Mouse (Mus musculus): ENCODE results near the gene Mlph.

Gene Mlph

DNA sequence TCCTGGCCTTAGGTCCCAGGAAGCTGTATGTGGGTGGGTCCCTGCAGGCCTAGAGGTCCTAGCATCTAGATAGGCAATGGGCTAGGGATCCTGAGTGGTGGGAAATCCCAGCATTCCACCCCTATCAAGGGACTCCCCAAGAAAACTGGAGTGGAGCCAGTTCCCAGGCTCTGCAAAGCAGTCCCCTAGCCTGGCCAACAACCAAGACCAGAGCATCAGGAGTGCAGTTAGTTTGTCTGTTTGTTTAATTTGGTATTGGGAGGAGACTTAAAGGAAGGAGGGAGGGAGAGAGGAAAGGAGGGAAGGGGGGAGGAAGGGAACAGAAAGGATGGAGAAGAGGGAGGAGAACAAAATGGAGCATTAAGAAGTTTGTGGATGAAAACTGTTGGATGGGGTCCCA lies 5.7 kb upstream of the Mlph start:
- DNase-seq (ENCODE audit: low spot score) = no peak

DNA sequence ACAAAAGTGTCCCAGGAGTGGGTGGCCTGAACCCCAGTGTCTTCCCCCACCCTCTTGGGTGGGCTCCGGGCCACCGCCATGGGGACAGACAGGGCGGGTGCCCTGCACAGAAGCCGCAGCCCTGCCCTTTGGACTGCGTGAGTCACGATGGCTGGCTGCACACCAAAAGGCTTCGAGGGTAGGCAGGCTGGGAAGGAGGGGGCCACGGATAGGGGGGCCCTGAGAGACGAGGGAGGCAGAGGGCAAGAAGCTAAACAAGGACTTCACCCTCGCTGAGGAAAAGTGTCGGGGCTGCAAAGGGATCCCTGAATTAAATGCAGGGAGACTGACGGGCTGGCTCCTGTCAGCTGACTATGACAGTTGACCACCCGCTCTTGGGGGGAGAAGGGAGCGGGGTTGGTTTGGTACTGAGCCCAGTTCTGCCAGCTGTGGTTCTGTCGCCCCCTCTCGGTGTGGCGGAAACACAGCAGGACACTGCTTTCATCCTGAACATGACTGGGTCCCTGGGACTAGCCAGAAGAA lies 5.2 kb upstream of the Mlph start:
- no peak for DNase-seq (ENCODE audit: low spot score)

DNA sequence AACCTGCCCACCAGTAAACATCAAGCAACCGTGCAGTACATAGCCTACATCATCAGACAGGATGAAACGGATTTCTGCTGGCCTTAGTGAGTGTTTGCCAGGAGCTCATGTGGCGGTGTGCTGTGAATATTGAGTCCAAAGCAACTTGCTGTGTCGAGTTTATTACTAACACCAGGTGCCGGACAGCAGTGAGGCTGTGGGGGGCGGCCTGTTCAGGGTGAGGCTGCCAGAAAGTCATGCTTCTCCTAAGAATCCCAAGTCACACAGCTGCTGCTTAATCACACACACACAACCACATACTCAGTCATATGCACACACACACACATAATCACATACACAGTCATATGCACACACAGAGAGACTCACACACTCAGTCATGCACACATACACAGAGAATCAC lies 1.7 kb upstream of the Mlph start:
- no peak for DNase-seq (ENCODE audit: low spot score)

DNA sequence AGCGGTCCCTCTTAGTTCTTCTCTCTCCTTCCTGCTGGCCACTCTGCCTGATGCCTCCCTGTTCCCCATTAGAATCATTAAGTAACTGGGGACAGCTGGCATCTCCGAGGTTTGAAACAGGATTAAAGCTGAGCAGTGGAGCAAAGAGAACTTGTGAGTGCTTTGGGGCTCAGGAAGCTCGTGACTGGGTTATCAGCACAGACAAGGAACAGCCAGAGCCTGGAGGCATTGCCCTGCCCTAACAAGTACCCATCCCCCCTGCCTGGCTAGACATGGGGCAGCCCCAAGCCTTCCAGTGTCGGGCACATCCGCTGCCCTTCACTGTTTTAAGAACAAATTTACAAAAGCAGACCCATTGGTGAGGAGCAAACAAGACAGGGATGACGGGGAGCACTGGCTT lies 2.6 kb downstream of the Mlph start:
- DNase-seq (ENCODE audit: low spot score) = no peak

DNA sequence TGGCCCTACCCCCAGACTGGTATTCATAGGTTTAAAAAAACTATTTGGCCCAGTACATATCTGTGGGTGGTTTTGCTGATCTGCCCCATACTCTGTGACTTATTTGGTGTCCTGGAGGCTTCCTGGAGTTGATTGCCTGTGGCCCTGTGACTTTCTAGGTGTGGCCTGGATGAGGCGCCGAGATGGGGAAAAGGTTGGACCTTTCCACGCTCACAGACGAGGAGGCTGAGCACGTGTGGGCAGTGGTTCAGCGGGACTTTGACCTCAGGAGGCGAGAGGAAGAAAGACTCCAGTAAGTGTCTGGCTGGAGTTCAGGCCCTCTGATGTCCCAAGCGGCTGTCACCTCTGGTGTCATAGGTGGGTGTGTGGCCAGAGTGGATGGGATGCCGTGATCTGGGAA lies 6.8 kb downstream of the Mlph start:
- no peak for DNase-seq (ENCODE audit: low spot score)

DNA sequence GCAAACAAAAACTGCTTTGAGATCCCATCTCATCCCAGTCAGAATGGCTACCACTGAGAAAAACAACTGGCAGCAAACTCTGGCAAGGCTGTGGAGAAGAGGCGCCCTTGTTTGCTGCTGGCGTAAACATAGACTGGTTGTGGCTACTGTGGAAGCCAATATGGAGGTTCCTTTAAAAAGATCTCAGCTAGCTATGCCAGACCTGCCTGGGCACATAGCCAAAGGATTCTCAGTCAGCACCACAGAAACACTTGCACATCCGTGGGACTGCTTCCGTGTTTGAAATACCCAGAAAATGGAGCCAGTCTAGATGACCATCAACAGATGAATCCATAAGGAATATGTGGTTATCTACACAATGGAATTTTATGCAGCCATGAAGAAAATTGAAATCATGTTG lies 11.1 kb downstream of the Mlph start:
- DNase-seq (ENCODE audit: low spot score) = no peak

DNA sequence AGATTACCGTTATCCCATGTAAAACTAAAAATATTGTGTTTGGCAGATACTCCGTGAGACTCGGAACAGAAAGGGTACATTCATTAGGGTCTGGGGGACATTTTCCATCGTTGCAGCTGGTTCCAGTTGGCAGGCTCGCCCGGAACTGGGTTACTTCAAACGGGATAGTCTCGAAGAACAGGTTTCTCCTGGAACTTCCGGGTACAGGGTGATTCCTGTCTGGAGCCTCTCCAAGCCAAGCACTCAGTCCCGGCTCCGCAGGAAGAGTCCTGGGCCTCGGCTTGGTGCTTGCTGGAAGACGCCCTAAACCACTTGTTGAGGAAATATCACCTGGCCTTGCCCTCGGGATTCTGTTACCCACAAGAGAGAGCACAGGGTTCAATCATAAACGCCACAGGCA lies 12.4 kb downstream of the Mlph start:
- no peak for DNase-seq (ENCODE audit: low spot score)

DNA sequence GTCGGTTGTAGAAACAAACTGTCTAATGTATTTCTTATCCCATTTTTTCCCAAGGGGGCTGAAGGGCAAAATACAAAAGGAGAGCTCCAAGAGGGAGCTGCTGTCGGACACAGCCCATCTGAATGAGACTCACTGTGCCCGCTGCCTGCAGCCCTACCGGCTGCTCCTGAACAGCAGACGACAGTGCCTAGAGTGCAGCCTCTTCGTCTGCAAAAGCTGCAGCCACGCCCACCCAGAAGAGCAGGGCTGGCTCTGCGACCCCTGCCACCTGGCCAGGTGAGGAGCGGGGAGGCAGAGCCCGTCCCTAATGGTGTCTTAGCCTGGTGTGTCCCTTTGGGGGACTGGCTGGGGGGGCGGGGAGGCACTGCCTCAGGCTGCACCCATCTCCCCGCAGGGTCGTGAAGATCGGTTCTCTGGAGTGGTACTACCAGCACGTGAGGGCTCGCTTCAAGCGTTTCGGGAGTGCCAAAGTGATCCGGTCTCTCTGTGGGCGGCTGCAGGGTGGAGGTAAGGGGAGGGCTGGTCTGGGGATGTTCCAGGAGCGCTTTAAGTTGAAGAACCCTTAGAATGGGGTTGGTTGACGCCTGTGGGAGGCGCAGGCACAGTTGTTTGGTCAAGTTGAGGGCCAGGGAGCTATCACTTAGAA lies 13.2 kb downstream of the Mlph start:
- DNase-seq (ENCODE audit: low spot score) = no peak

DNA sequence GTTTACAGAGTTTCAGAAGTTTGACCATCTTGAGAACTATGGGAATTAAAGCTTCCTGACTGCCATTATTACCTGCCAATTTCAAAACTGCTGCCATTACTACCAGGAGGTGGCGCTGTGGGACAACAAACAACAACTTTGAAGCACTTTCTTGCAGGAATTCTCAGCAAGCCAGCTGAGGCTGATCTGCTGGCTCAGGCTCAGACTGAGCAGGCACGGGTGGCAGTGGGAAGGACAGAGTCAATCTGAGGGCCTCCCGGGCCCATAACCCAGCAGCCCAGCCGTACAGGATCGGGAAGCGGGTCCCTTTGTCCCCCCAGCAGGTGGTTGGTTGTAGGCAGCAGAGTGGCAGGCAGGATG lies 13.7 kb downstream of the Mlph start:
- DNase-seq (ENCODE audit: low spot score) = peak; percentile 75

DNA sequence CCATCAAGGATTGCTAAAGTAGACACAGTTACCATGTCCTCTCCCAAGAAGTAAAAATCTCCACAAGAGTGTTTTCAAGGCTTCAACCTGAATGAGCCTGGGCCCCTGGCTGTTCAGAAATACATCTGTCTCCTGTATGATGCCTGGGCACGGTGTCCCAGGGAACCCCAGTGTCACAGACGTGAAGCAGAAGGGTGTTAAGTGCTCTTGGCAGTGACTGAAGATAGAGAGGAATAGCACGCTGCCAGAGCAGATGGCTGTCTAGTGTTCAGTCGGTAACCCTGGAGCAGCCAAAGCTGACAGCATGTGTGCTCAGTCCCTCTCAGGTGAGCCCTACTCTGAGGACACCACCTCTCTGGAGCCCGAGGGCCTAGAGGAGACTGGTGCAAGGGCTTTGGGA lies 18.1 kb downstream of the Mlph start:
- DNase-seq (ENCODE audit: low spot score) = no peak

DNA sequence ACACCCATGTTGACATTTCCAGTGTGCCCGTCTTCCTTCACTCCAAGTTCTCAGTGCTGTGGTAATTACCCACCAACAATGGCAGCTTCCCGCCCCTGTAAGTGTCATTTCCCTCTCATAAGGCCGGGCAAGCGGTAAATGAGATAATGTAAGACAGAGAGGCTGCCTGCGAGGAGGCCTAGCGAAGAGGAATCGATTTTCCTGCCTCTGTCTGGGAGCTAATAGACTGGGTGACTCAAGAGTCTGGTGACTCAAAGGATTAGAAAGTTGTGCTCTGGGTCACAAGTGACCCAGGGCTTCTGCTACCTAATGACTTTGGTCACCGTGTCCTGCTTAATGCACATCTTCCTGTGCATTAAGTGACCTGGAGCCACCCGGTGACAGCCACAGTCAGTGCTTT lies 22.1 kb downstream of the Mlph start:
- no peak for DNase-seq (ENCODE audit: low spot score)

DNA sequence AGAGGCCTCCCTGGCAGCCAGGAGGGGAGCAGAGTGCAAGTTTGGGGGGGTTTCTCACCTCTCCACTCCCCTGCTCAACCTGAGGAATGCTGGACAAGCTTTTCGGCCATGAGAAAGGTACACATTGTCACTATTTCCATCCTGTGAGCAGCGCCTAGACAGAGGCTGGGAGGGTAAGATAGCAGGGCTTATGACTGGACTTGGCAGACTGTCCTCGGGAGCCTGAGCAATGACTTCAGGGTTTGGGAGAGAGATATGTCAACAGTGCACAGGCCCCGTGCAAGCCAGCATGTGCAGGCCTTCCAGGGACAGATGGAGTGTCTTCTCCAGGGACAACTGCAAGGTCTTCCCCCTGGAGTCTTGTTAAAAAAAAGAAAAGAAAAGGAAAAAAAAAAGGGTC lies 25.1 kb downstream of the Mlph start:
- DNase-seq (ENCODE audit: low spot score) = no peak

DNA sequence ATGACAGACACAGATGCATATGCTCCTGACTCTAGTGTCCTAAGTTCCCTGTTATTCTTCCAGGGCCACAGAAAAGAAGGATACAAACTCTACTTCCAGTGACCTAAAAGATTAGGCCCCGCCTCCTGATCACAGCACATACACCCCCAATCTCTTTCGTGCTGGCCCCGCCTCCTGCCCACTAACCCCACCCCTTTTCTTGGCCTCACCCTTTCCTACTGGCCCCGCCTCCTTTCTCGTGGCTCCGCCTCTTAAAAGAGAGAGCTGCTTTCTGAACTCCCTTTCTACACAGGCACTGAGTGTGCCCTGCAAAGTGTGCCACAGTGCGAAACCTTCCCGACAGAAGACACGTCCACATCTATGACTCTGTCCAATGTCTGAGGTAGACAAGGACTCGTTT lies 30.3 kb downstream of the Mlph start:
- no peak for DNase-seq (ENCODE audit: low spot score)

DNA sequence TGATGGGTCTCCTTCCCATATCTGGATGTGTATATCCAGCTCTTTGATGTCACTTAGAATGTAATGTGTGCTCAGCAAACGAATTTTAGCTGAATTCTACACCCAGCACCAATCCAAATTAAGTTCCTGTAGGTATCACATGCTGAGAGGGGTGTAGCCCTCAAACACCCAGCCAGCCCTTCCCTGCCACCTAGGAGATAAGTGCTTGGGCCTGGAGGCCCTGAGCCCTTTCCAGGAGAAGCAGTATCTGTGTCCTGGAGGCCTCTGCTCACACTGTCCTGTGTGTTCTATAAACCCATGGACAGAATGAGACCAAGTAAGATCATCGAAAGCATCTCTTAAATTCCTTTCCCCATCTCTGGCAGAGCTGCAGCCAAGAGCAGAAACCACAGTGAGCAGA lies 32.4 kb downstream of the Mlph start:
- no peak for DNase-seq (ENCODE audit: low spot score)

DNA sequence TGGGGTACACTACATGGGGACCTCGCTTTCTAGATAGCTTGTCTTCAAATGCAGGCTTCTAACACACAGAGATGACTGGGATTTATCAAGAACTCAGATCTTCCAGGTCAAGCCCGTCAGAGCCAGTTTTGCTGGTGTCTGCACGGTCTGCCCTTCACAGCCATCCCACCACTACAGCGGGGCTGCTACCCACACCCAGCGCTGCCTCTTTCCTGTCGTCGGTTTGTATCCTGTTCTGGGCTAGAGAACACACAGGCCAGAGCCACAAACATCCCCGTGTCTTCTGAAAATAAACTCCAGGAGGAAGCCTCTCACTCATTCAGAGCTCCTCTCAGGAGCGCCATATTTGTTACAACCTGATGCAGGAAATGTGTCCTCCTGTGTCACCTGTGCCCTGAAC lies 34.4 kb downstream of the Mlph start:
- no peak for DNase-seq (ENCODE audit: low spot score)

DNA sequence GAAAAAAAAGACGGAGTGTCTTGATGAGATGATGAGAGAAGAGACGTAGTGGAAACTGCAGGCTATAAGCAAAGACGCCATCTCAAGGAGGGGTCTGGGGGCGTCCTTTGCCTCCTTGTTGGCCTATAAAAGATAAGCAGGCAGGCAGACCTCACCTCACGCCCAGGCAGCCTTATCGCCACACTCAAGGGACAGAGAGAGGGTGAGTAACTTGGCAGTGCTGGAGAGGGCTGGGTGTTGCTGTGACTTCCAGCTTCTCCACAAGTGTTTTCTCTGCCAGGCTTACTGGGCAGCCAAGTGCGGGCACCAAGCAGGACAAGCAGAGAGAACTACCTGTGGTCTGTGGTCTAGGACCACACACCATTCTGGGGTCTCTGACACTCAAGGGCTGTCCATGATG lies 36.8 kb downstream of the Mlph start:
- DNase-seq (ENCODE audit: low spot score) = no peak

DNA sequence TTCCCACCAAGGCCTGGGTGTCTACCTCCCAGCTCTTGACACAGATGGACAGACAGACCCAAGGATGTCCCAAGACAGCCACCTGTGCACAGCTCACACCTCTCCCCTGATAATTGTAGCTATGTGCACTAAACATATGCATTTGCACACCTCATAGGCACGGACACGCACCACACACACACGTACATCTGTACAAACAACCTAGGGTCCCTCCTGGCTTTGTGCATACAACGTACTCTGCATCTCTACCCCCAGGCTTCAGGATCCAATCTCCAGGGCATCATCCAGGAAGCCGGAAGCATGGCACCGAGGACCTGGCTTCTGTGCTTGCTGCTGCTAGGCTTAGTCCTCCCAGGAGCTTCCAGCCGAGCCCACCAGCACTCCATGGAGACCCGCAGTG lies 37.9 kb downstream of the Mlph start, which contains the start of gene Prlh:
Prlh (plus strand) TSS at position 301 of the 400 bp plus-strand sequence.
- DNase-seq (ENCODE audit: low spot score) = no peak

DNA sequence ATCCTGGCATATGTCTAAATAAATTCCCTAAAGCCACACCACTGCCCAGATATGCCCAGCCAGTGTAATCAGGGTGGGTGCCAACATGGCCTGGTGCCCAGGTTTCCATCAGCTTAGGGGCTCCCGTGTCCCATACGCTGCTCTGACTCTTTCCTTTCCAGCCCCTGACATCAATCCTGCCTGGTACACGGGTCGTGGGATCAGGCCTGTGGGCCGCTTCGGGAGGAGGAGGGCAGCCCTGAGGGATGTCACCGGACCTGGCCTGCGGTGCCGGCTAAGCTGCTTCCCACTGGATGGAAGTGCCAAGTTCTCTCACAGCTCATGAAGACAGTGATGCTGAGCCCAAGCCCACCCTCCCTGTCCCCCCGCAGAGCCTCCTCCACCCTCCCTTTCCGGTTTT lies 38.8 kb downstream of the Mlph start:
- no peak for DNase-seq (ENCODE audit: low spot score)

DNA sequence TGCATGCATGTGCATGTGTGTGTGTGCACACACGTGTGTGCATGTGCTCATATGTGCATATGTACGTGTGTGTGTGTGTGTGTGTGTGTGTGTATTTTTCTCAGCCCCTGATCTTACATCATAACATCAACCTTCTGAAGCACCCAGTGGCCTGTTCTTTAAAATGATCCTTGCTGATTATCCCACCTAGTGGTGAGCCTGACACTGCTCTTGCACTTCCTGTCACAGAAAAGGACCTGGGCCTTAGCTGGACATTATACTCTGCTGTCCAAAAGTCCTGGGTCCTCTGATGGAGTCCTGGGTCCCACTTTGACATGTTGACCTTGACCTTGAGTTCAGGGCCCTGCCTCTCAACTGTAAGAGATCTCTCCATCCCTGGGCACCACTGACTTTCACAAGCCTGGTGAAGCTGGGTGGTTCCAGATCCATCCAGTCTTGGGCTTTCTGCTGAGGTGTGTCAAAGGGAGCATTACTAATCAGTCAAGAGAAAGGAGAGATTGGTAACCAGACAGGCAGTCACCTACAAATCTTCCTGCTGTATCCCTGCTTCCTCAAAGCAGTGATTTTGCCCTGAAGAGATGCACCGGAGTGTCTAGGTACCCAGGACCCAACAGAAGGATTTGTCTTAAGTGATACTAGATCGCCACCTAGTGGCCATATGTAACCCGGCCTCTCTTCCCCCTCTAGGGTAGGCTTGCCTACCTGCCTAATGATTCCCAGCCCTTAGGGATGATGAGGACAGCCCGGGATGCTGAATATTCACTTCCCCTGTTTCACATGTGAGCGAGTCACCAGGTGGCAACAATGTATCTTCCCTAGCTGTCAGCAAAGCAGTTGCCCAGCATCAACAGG lies 41.6 kb downstream of the Mlph start:
- DNase-seq (ENCODE audit: low spot score) = peak; percentile 55

DNA sequence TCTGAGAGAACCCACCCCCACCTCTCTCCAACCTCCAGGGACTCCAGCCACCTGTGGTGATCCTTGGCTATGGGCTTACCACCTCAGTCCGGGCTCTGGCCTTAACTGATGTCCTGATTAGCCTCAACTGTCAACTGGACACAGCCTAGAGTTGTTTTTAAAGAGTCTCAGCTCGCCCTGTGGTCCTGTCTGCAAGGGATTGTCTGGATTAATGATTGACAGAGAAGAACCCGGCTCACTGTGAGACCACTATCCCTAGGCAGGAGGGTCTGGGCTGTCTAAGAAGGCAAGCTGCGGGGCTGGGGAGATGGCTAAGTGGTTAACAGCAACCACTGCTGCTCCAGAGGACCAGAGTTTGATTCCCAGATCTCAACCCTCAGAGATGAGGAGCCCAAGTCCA lies 47.6 kb downstream of the Mlph start:
- peak; percentile 68 for DNase-seq (ENCODE audit: low spot score)

DNA sequence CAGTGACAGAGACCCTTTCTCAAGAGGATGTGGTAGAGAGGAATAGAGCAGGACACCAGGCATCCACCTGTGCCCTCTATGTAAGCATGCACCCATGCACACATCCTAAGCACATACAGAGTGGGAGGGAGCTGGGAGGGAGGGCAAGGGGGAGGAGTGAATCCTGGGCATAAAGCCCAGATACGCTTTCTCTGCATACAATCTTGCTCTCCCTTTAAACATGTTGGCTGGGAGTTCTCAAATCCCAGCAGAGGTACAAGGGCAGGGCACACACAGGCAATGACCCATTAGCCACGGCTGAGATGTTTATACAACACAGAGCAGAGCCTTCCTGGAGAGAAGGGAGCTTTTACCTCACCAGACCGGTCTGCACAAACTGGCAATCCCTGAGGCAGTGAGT lies 48.1 kb downstream of the Mlph start:
- DNase-seq (ENCODE audit: low spot score) = peak; percentile 27

DNA sequence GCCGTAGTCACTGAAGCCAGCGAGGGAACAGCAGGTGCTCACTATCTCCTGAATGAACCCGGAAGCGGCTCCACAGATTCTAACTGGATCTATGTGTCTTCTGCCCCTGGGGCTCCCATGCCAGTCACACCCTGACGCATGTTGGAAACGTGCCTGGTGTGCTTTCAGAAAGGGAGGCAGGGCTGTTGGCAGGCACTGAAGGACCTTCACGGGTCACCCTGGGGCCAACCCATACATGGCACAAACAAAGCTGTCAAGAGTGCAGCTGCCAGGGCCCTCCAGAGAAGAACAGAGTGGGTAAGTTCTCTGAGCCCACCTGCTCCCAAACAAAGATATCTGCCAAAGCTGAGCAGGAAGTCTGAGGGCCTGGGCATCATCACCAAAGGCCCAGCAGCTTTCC lies 52.7 kb downstream of the Mlph start:
- no peak for DNase-seq (ENCODE audit: low spot score)

DNA sequence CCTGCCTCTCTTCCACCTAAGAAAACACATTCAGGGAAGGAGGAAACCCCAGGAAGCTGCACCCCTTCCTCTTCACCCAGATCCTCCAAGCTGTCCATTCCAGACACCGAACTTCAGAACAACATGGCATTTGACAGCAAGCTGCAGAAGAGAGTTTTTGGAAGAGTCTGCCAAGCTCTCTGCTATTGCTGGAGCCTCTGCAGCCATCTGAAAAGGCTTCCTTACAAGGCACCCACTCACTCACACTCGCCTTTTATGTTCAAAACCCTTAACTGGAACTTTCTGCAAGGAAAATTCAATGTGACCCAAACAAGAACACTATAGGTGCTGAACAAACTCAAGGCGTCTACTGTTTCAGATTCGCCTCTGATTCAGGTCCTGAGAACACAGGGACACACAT lies 53.8 kb downstream of the Mlph start:
- DNase-seq (ENCODE audit: low spot score) = no peak

DNA sequence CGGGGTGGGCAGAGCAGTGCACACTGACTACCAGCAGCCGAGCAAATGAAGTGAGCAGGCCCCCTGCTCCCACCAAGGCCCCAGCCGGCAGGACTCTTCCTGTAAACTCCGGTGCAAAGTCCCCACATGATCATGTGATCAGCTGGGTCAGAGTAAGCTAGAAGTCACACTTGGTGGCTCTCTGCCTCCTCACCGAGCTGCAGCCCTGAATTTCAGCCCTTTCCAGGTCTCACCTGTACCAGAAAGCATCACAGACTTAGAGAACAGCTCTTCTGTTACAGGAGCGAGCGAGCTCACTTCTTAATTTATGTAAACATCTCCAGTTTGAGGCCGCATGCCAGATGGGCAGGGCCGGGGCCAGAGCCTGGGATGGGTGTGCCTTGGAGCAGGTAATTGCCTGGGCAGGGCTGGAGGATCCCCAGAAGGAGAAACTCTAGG lies 54.5 kb downstream of the Mlph start, which contains the start of gene Rab17:
Rab17 (minus strand) TSS at position 315 of the 438 bp plus-strand sequence.
- peak; percentile 78 for DNase-seq (ENCODE audit: low spot score)
